Mouse (Mus musculus) lung, postnatal 0 days (tissue): ENCODE data around the gene Ugt1a8. TPM values are rescaled to one million over a fixed set of nuclear protein-coding genes. Genes with fewer than 3 reads are reported as not detected.
"Not testable (repeated sequence)": the region's sequence is repeated elsewhere in the genome, so short reads cannot be mapped to it uniquely, and the experiment has no call there.

Experiments
- ATAC-seq: fragments of 200-750 bp; cut with Nextera tagmentation; 2 replicates; pipeline ENCODE4 v1.8.0; 2017; ENCODE audit warnings: moderate library complexity
- DNase-seq: peaks from one replicate; pipeline ENCODE4 v3.0.0-alpha.2; 2016; ENCODE audit warnings: low spot score
- H3K27ac ChIP-seq: fragments of 300-500 bp; sonication (generic); 2 replicates; pipeline ENCODE4 v1.5.1; 2014; ENCODE audit warnings: antibody characterized with exemption, mild to moderate bottlenecking, low read length, mixed read lengths
- H3K27me3 ChIP-seq: fragments of 300-500 bp; sonication (generic); replicated peaks from 2 replicates; pipeline ENCODE4 v1.6.1; 2014; ENCODE audit warnings: low read length, mixed read lengths; ENCODE audit not compliant: insufficient read depth
- H3K36me3 ChIP-seq: fragments of 300-500 bp; sonication (generic); 2 replicates; pipeline ENCODE4 v1.6.1; 2014; ENCODE audit warnings: low read length, mixed read lengths; ENCODE audit not compliant: insufficient read depth
- H3K4me1 ChIP-seq: fragments of 300-500 bp; sonication (generic); 2 replicates; pipeline ENCODE4 v1.6.1; 2014; ENCODE audit warnings: antibody characterized with exemption, low read depth, low read length, mixed read lengths; ENCODE audit not compliant: insufficient read depth
- H3K4me2 ChIP-seq: fragments of 300-500 bp; sonication (generic); replicated peaks from 2 replicates; pipeline ENCODE4 v1.6.1; 2014; ENCODE audit warnings: low read depth, mild to moderate bottlenecking, low read length, moderate library complexity, mixed read lengths
- H3K4me3 ChIP-seq: fragments of 300-500 bp; sonication (generic); 2 replicates; pipeline ENCODE4 v1.5.1; 2014; ENCODE audit warnings: low read depth, low read length
- H3K9ac ChIP-seq: fragments of 300-500 bp; sonication (generic); replicated peaks from 2 replicates; pipeline ENCODE4 v1.6.1; 2014; ENCODE audit warnings: low read depth, mild to moderate bottlenecking
- H3K9me3 ChIP-seq: fragments of 300-500 bp; sonication (generic); 2 replicates; pipeline ENCODE4 v1.6.1; 2016; ENCODE audit warnings: low read length, mixed read lengths
- CTCF ChIP-seq: IDR thresholded peaks from 2 replicates; pipeline ENCODE4 v1.5.1; 2016; ENCODE audit warnings: antibody characterized with exemption, mild to moderate bottlenecking
- EP300 ChIP-seq: IDR thresholded peaks from 2 replicates; pipeline ENCODE4 v1.6.1; 2016; ENCODE audit warnings: antibody characterized with exemption, mild to moderate bottlenecking, control low read depth
- whole genome bisulfite sequencing: fragments of 180-500 bp; shearing (Covaris S2); extraction: QIAGEN DNeasy Blood & Tissue Kit; methylation state at CpG from one replicate; pipeline ENCODE4 v1.1.7; 2014; 5-methylcytosine and 5-hydroxymethylcytosine counted together
- polyA plus RNA-seq: library from polyadenylated mRNA; unstranded; fragments of >200 nt; fragmentation: Nextera tagmentation; extraction: Ambion mirVana; gene quantifications from 2 replicates; pipeline ENCODE4 v1.2.1, GENCODE M21; 2015

Ugt1a8 gene
- polyA plus RNA-seq, 1 experiment from 2014 or later = not detected

DNA sequence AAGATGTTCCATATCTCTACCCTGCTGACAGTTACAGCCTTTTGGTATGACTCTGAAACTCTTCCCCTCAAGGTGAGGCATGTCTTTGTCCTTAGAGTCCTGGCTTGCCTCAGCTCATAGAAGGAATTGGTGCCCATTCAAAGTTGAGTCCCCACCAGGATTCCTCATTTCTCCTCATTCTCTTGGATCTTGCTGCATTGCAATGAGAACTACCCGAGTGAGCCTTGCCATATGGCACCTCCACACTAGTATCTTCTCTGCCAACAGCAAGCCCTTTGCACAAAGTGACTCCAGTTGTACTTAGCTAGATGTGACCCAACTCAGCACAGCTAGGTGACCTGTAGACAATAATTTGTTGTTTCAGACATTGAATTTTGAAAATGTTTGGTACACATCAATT lies 136.0 kb downstream of the Ugt1a8 start:
- no peak for DNase-seq
- TF ChIP-seq CTCF (no peak), EP300 (no peak)
- H3K4me2 ChIP-seq = no peak overlapping the region
- no peaks in the 10 kb centered on the region for H3K36me3 ChIP-seq
- H3K4me1 ChIP-seq = no peaks in the 10 kb centered on the region
- H3K27me3 ChIP-seq = no peaks in the 10 kb centered on the region
- no peak overlapping the region for H3K4me3 ChIP-seq
- H3K9me3 ChIP-seq = peaks cover 22% of the 10 kb centered on the region
- whole genome bisulfite sequencing = 43% methylated on average over 1 of the region's 1 CpGs
- H3K9ac ChIP-seq = no peak overlapping the region
- no peak for ATAC-seq
- no peak overlapping the region for H3K27ac ChIP-seq

DNA sequence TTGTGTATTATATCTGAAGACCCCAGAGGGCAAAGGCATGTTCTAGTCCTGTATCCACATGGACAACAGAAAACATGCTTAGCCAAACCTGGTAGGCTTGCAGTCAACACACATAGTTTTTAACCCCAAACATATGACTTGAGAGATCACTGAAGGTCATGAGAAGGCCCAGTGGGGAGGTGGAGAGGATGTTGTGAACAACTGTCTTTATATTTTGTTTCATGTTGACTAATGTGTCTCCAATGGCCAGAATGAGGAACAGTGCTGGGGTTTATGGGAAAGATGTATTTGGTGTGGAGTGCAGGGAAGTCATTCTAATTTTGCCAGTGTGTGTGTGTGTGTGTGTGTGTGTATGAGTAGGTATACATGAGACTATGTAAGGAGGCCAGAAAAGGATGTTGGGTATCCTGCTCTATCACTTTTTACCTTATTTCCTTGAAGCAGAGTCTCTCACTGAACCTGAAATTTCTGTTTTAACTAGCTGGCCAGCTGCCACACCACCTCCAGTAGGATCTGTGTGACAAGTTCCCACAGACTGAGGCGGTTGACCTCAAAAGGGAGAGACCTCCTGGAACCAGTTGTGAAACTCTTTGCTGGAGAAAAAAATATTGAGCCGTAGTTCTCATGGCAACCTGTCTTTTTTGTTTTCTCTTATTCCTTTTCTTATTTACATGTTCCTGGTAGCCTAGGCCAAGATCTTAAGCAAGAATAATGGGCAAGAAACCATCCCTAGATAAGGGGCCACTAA lies 136.6 kb downstream of the Ugt1a8 start:
- Histone ChIP-seq H3K4me3 (no peak overlapping the region), H3K27me3 (no peaks in the 10 kb centered on the region), H3K9ac (no peak overlapping the region), H3K9me3 (peaks cover 28% of the 10 kb centered on the region), H3K36me3 (no peaks in the 10 kb centered on the region), H3K27ac (no peak overlapping the region), H3K4me1 (no peaks in the 10 kb centered on the region), H3K4me2 (no peak overlapping the region)
- no peak for TF ChIP-seq CTCF
- TF ChIP-seq EP300 = no peak
- 58% methylated on average over 2 of the region's 2 CpGs for WGBS
- DNase-seq (no peak), ATAC-seq (no peak)

DNA sequence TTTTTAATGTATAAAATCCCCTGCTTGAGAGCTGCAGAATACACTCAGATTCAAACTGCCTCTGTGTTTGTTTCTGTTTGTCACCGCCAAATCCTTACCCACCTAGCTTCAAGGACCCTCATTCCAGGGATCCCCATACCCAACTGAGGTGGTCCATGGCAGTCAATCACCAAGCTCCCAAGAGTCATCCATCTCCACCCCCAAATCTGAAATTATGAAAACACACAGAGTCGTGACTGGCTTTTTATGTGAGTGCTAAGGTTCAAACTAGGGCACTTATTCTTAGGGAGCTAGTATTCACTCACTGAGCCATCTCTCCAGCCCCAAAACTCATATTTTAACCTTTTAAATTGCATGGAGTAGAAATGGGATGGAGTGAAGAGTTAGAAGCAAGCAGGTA lies 137.7 kb downstream of the Ugt1a8 start:
- H3K9me3 ChIP-seq = peaks cover 36% of the 10 kb centered on the region
- H3K4me1 ChIP-seq, ATAC-seq, H3K4me2 ChIP-seq, H3K27ac ChIP-seq, H3K9ac ChIP-seq, H3K36me3 ChIP-seq, H3K27me3 ChIP-seq, DNase-seq, H3K4me3 ChIP-seq: not testable (repeated sequence)
- 28% methylated on average over 2 of the region's 2 CpGs for WGBS

DNA sequence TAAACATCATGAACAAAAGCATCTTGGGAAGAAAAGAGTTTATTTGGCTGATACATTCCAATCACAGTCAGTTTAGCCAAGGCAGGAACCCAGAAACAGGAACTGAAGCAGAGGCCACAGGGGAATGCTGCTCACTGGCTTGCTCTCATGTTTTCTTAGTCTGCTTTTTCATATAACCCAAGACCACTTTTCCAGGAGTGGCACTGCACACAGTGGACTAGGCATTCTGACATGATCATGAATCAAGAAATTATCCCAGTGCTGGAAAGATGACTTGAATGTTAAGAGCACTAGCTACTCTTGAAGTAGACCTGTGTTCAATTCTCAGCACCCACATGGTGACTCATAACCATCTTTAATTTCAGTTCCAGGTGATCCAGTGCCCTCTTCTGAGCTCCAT lies 138.1 kb downstream of the Ugt1a8 start:
- Histone ChIP-seq H3K4me3 (no peak overlapping the region), H3K4me2 (no peak overlapping the region), H3K27me3 (no peaks in the 10 kb centered on the region), H3K36me3 (no peaks in the 10 kb centered on the region), H3K4me1 (no peaks in the 10 kb centered on the region), H3K9ac (no peak overlapping the region), H3K9me3 (peaks cover 41% of the 10 kb centered on the region), H3K27ac (no peak overlapping the region)
- no peak for DNase-seq
- ATAC-seq = no peak
- no peak for TF ChIP-seq EP300
- no peak for TF ChIP-seq CTCF

DNA sequence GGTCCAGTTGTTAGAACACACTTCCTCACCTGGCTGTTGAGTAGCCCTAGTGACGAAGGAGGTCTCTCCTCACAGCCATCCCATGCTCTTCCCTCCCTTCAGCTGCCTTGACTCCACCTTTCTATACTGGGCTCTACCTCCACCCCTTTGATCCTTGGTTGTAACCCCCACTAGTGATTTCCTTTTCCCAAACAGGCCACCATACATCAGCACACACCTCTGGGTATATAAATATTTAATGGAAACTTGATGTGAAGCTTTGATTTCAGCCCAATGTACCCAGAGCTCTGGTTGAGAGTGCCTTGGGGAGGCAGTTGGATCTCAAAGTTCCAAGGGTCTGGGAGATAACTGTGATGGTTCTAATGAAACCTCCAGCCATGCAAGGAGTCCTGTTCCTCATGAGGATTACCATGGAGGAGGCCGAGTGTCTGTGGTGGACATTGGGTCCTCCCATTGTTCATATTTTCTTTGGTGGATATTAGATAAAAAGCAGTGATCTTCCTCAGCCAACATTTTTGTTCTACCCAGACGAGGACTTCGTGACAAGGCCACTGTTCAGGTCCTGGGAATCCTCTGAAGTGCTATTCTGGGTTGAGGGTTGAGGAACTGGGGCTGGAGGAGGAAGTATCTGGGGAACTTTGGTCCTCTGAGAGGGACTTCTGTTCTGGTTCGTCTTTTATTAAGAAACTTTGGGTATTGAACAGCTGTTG lies 139.2 kb downstream of the Ugt1a8 start, which contains the start of gene Mroh2a:
Gene Mroh2a (plus strand): TSS at position 317 of the 710 bp plus-strand sequence.
- DNase-seq (no peak), ATAC-seq (no peak)
- Histone ChIP-seq H3K9ac (no peak within 1 kb of the TSS), H3K4me1 (no peaks in the 10 kb centered on the region), H3K27me3 (no peaks in the 10 kb centered on the region), H3K9me3 (peaks cover 50% of the 10 kb centered on the region), H3K4me3 (no peak within 1 kb of the TSS), H3K4me2 (no peak within 1 kb of the TSS), H3K36me3 (no peaks in the 10 kb centered on the region), H3K27ac (no peak within 1 kb of the TSS)
- TF ChIP-seq CTCF (no peak), EP300 (no peak)
- 43% methylated on average over 5 of the region's 5 CpGs for WGBS

DNA sequence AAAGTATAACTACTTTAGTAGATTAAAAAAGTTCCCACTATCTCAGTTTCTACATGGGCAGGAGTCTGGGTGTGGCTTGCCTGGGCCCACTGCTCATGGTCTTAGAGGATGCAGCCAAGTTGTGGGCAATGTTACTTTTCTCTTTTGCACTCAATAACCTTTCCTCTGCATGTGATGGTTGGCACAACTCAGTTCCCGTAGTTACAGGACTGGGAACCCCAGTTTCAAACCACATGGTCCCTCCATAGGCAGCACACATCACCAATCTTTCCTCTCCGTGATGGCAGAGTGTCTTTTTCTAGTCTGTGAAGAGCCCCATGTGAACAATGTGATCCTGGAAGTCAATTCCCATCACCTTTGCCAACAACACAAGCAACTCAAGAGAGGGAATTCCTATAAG lies 139.9 kb downstream of the Ugt1a8 start:
- 47% methylated on average over 2 of the region's 2 CpGs for WGBS
- no peak for DNase-seq
- Histone ChIP-seq H3K9ac (no peak overlapping the region), H3K4me2 (no peak overlapping the region), H3K4me1 (no peaks in the 10 kb centered on the region), H3K27me3 (no peaks in the 10 kb centered on the region), H3K4me3 (no peak overlapping the region), H3K9me3 (peaks cover 55% of the 10 kb centered on the region), H3K36me3 (no peaks in the 10 kb centered on the region), H3K27ac (no peak overlapping the region)
- no peak for ATAC-seq
- TF ChIP-seq CTCF (no peak), EP300 (no peak)
